Comparison of ENCODE assay signal across 17 mouse cellular contexts in the genomic region with DNA sequence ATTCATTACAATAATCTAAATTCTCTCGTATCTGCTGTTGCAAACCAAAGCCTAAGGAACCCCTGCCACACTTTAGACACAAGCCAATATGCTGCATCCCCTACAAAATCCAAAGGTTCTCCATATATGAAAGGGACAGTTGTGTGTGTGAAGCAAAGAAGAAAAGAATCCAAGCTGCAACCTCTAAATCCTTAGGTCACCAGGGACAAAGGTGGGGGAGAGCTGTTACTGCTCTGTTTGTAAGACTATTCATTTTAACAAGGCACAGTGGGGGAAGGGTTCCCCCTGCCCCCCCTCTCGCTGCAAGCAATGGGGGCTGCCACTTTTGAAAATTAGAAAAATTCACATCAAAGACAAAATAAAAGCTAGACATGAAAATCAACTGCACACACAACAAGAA.
DNase-seq lines count a peak whose midpoint lies in the region; ATAC-seq and TF ChIP-seq lines count a peak whose summit lies in the region.
"Had no signal": no experiment of that assay in that cellular context is flagged by ENCODE, and none has a peak within 500 bp of the region (broad histone marks: within the 10 kb centered on the region; RNA-seq: fewer than 3 reads in every experiment).

No protein-coding gene starts in this region.

- no peaks in the 10 kb centered on the region for H3K36me3 ChIP-seq in forebrain, embryonic 11.5 days (ENCODE audit: control insufficient read depth, insufficient read depth, low read length)
- no peaks in the 10 kb centered on the region for H3K36me3 ChIP-seq in forebrain, postnatal 0 days (ENCODE audit: insufficient read depth)
- no peaks in the 10 kb centered on the region for H3K36me3 ChIP-seq in midbrain, embryonic 10.5 days
- H3K36me3 ChIP-seq in neural tube, embryonic 13.5 days, result no peaks in the 10 kb centered on the region
- no peaks in the 10 kb centered on the region for H3K36me3 ChIP-seq in limb, embryonic 10.5 days
- H3K36me3 ChIP-seq: G1E; kidney, embryonic 15.5 days; limb, embryonic 13.5 days had no signal

- no peaks in the 10 kb centered on the region for H3K27me3 ChIP-seq in forebrain, embryonic 11.5 days (ENCODE audit: control insufficient read depth, insufficient read depth, low read length)
- H3K27me3 ChIP-seq in forebrain, postnatal 0 days (ENCODE audit: insufficient read depth, low read length), result no peaks in the 10 kb centered on the region
- H3K27me3 ChIP-seq in midbrain, embryonic 10.5 days (ENCODE audit: low read depth, poor library complexity, severe bottlenecking), result no peaks in the 10 kb centered on the region
- no peaks in the 10 kb centered on the region for H3K27me3 ChIP-seq in neural tube, embryonic 13.5 days
- H3K27me3 ChIP-seq in limb, embryonic 10.5 days (ENCODE audit: low read depth, poor library complexity, severe bottlenecking), result no peaks in the 10 kb centered on the region
- H3K27me3 ChIP-seq: kidney, embryonic 15.5 days; limb, embryonic 13.5 days had no signal

- H3K9me3 ChIP-seq in forebrain, embryonic 11.5 days (ENCODE audit: control insufficient read depth, low read length), result no peaks in the 10 kb centered on the region
- H3K9me3 ChIP-seq in forebrain, postnatal 0 days (ENCODE audit: low read length), result no peaks in the 10 kb centered on the region
- no peaks in the 10 kb centered on the region for H3K9me3 ChIP-seq in midbrain, embryonic 10.5 days (replicated peaks)
- H3K9me3 ChIP-seq in neural tube, embryonic 13.5 days, result no peaks in the 10 kb centered on the region
- no peaks in the 10 kb centered on the region for H3K9me3 ChIP-seq in limb, embryonic 10.5 days (replicated peaks)
- H3K9me3 ChIP-seq: G1E; kidney, embryonic 15.5 days; limb, embryonic 13.5 days had no signal

- no peak overlapping the region for H3K4me3 ChIP-seq in forebrain, embryonic 11.5 days (ENCODE audit: low read depth, low read length)
- no peak overlapping the region for H3K4me3 ChIP-seq in forebrain, postnatal 0 days (ENCODE audit: low read depth, low read length)
- peak overlapping the region; percentile 20; the same call in 1 of the 2 replicates for H3K4me3 ChIP-seq in midbrain, embryonic 10.5 days
- no peak overlapping the region for H3K4me3 ChIP-seq in neural tube, embryonic 13.5 days
- H3K4me3 ChIP-seq in limb, embryonic 10.5 days, result no peak overlapping the region
- H3K4me3 ChIP-seq: gastrocnemius, adult 2 months; heart, adult 2 months; kidney, embryonic 15.5 days; limb, embryonic 13.5 days; myocyte had no signal

- peak overlapping the region; percentile 21; the same call in 1 of the 2 replicates for H3K9ac ChIP-seq in forebrain, embryonic 11.5 days (ENCODE audit: low read length)
- H3K9ac ChIP-seq in forebrain, postnatal 0 days, result peak overlapping the region; percentile 14; the same call in 1 of the 2 replicates
- peak overlapping the region; percentile 53 for H3K9ac ChIP-seq in neural tube, embryonic 13.5 days
- H3K9ac ChIP-seq: kidney, embryonic 15.5 days; limb, embryonic 13.5 days had no signal

- H3K27ac ChIP-seq in forebrain, embryonic 11.5 days (ENCODE audit: low read depth, low read length), result peak overlapping the region; percentile 37; the same call in 1 of the 2 replicates
- peak overlapping the region; percentile 69; the same call in 1 of the 2 replicates for H3K27ac ChIP-seq in forebrain, postnatal 0 days (ENCODE audit: low read depth, low read length)
- H3K27ac ChIP-seq in midbrain, embryonic 10.5 days (replicated peaks), result peak overlapping the region; percentile 83
- peak overlapping the region; percentile 84 for H3K27ac ChIP-seq in neural tube, embryonic 13.5 days (replicated peaks)
- H3K27ac ChIP-seq in limb, embryonic 10.5 days, result no peak overlapping the region
- H3K27ac ChIP-seq: heart, adult 2 months; kidney, embryonic 15.5 days; limb, embryonic 13.5 days; macrophage had no signal

- TF ChIP-seq CTCF in forebrain, postnatal 0 days (IDR thresholded peaks at IDR 0.05; ENCODE audit: low read depth), result no peak

- no peak for DNase-seq in forebrain, embryonic 11.5 days (ENCODE audit: low spot score)
- DNase-seq in forebrain, postnatal 0 days, result peak; percentile 49
- DNase-seq in midbrain, embryonic 10.5 days (ENCODE audit: low spot score), result no peak
- no peak for DNase-seq in left cerebral cortex, adult 9 months (ENCODE audit: low spot score in 2 of 2)
- DNase-seq in limb, embryonic 10.5 days (ENCODE audit: low spot score), result no peak
- DNase-seq in adrenal gland, adult 18-20 months (ENCODE audit: low spot score in 2 of 2), result no peak
- DNase-seq: adrenal gland, adult 2 months; cerebellum, adult 9-10 months; heart, adult 2 months; lung, adult 18-20 months had no signal

- H3K4me1 ChIP-seq in forebrain, embryonic 11.5 days (replicated peaks; ENCODE audit: control insufficient read depth, insufficient read depth, low read length), result peaks cover 41% of the 10 kb centered on the region
- H3K4me1 ChIP-seq in forebrain, postnatal 0 days (ENCODE audit: insufficient read depth), result peaks cover 43% of the 10 kb centered on the region
- H3K4me1 ChIP-seq in midbrain, embryonic 10.5 days, result peaks cover 75% of the 10 kb centered on the region
- peaks cover 64% of the 10 kb centered on the region for H3K4me1 ChIP-seq in neural tube, embryonic 13.5 days (replicated peaks)
- peaks cover 43% of the 10 kb centered on the region for H3K4me1 ChIP-seq in limb, embryonic 10.5 days

- 0 out of 2 replicates have a peak, but pooled peaks have one; percentile 23 for ATAC-seq in forebrain, embryonic 11.5 days (replicated peaks; ENCODE audit: low FRiP score)
- no peak for ATAC-seq in forebrain, postnatal 0 days
- ATAC-seq in neural tube, embryonic 13.5 days (ENCODE audit: low read depth), result no peak

- no peak overlapping the region for H3K4me2 ChIP-seq in forebrain, embryonic 11.5 days (ENCODE audit: low read depth, low read length, severe bottlenecking)
- H3K4me2 ChIP-seq in forebrain, postnatal 0 days (ENCODE audit: low read depth), result peak overlapping the region; percentile 33; the same call in 1 of the 2 replicates
- peak overlapping the region; percentile 29 for H3K4me2 ChIP-seq in neural tube, embryonic 13.5 days
- H3K4me2 ChIP-seq: kidney, embryonic 15.5 days; limb, embryonic 13.5 days had no signal

- WGBS in forebrain, embryonic 11.5 days, result 20% methylated on average over 2 of the region's 2 CpGs
- 17% methylated on average over 2 of the region's 2 CpGs for WGBS in forebrain, postnatal 0 days
- 25% methylated on average over 2 of the region's 2 CpGs for WGBS in midbrain, embryonic 10.5 days
- WGBS in neural tube, embryonic 13.5 days, result 26% methylated on average over 2 of the region's 2 CpGs
- WGBS in limb, embryonic 10.5 days, result 86% methylated on average over 2 of the region's 2 CpGs
